Mouse (Mus musculus) liver, postnatal 0 days (tissue): ENCODE measurements around the gene Plch1.
A peak's percentile ranks its signal among the peaks of the same experiment; 100 is the strongest.

Source experiments
- CTCF ChIP-seq: sonication (generic); IDR thresholded peaks from 2 replicates; pipeline ENCODE4 v1.5.1; 2016; ENCODE audit warnings: antibody characterized with exemption, low read depth
- EP300 ChIP-seq: IDR thresholded peaks from 2 replicates; pipeline ENCODE4 v1.6.1; 2016; ENCODE audit warnings: antibody characterized with exemption, low read depth, mild to moderate bottlenecking

DNA sequence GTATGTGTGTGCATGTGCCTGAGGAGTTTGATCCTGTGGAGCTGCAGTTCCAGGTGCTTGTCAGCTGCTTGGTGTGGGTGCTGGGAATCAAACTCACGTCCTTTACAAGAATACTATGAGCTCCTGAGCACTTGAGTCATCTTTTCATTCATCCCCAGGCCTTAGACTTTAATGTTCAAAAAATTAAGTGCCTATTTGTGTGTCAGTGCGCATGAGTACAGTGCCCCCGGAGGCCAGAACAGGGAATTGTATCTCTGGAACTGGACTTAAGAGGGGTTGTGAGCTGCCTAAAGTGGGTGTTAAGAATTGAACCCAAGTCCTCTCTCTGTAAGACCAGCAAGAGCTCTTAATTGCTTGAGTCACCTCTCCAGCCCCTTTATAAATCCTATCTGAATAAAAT lies 20.4 kb upstream of the Plch1 start:
- TF ChIP-seq EP300 (no peak), CTCF (peak; percentile 55)
